Mouse (Mus musculus) CH12F3 (cell line): ENCODE measurements around the gene Pdk2.

ENCODE experiments used
- in situ Hi-C: fragments of 300-500 bp; cut with MboI; formaldehyde crosslinking; loops from 2 replicates; pipeline ENCODE4 v1.14.3; 2020; ENCODE audit warnings: low sequenced_read_pairs

Gene Pdk2

GRCm38 (mm10) chr11:95004937-95005198, 36.3 kb downstream of the Pdk2 start:
- in situ Hi-C loops: no loop called here

GRCm38 (mm10) chr11:95004136-95004936, 36.8 kb downstream of the Pdk2 start:
- in situ Hi-C loops: no loop called here

- in situ Hi-C loops: no loop called here
Measured at GRCm38 (mm10) chr11:95002705-95003104, 38.4 kb downstream of the Pdk2 start.

- in situ Hi-C loops: no loop called here
Measured at GRCm38 (mm10) chr11:95001584-95002347, 39.4 kb downstream of the Pdk2 start.

GRCm38 (mm10) chr11:95001058-95001457, 40.1 kb downstream of the Pdk2 start:
- in situ Hi-C loops: no loop called here

GRCm38 (mm10) chr11:95000548-95000947, 40.6 kb downstream of the Pdk2 start:
- in situ Hi-C loops: no loop called here

GRCm38 (mm10) chr11:95000128-95000527, 41.0 kb downstream of the Pdk2 start:
- in situ Hi-C loops: no loop called here

- in situ Hi-C loops: no loop called here
Measured at GRCm38 (mm10) chr11:94998041-94998531, 43.1 kb downstream of the Pdk2 start.

GRCm38 (mm10) chr11:94997596-94997995, 43.6 kb downstream of the Pdk2 start:
- in situ Hi-C loops: no loop called here

- in situ Hi-C loops: no loop called here
Measured at GRCm38 (mm10) chr11:94996984-94997383, 44.2 kb downstream of the Pdk2 start.

- in situ Hi-C loops: no loop called here
Measured at GRCm38 (mm10) chr11:94996101-94996500, 45.1 kb downstream of the Pdk2 start.

- in situ Hi-C loops: no loop called here
Measured at GRCm38 (mm10) chr11:94994947-94995772, 46.0 kb downstream of the Pdk2 start.

GRCm38 (mm10) chr11:94994208-94994814, 46.8 kb downstream of the Pdk2 start:
- in situ Hi-C loops: no loop called here

GRCm38 (mm10) chr11:94992754-94993606, 48.2 kb downstream of the Pdk2 start:
- in situ Hi-C loops: no loop called here

GRCm38 (mm10) chr11:94992480-94992753, 48.7 kb downstream of the Pdk2 start:
- in situ Hi-C loops: no loop called here

GRCm38 (mm10) chr11:94991641-94992479, 49.3 kb downstream of the Pdk2 start:
- in situ Hi-C loops: no loop called here

GRCm38 (mm10) chr11:94990749-94991577, 50.2 kb downstream of the Pdk2 start, which contains the start of gene Ppp1r9b:
TSS of gene Ppp1r9b (plus strand) at chr11:94991035.
- in situ Hi-C loops: no loop called here

- in situ Hi-C loops: no loop called here
Measured at GRCm38 (mm10) chr11:94990102-94990748, 50.9 kb downstream of the Pdk2 start.
